Mouse (Mus musculus) heart, embryonic 10.5 days (tissue): Measurements from ENCODE around the gene AI854703. TPM values are rescaled to one million over a fixed set of nuclear protein-coding genes. Genes with fewer than 3 reads are reported as not detected.

Experiments used
- DNase-seq: peaks from one replicate; pipeline ENCODE4 v3.0.0-alpha.2; 2017; ENCODE audit warnings: low spot score
- H3K27ac ChIP-seq: fragments of 300-500 bp; sonication (generic); 2 replicates; pipeline ENCODE4 v1.5.1; 2016; ENCODE audit warnings: mild to moderate bottlenecking
- H3K27me3 ChIP-seq: fragments of 300-500 bp; sonication (generic); 2 replicates; pipeline ENCODE4 v1.6.1; 2016; ENCODE audit warnings: mild to moderate bottlenecking; ENCODE audit not compliant: poor library complexity, insufficient read depth, severe bottlenecking
- H3K36me3 ChIP-seq: fragments of 300-500 bp; sonication (generic); 2 replicates; pipeline ENCODE4 v1.6.1; 2016; ENCODE audit warnings: mild to moderate bottlenecking, moderate library complexity
- H3K4me1 ChIP-seq: fragments of 300-500 bp; sonication (generic); 2 replicates; pipeline ENCODE4 v1.6.1; 2016; ENCODE audit warnings: mild to moderate bottlenecking
- H3K4me3 ChIP-seq: fragments of 300-500 bp; sonication (generic); 2 replicates; pipeline ENCODE4 v1.5.1; 2016; ENCODE audit warnings: mild to moderate bottlenecking, moderate library complexity
- H3K9me3 ChIP-seq: fragments of 300-500 bp; sonication (generic); 2 replicates; pipeline ENCODE4 v1.6.1; 2016; ENCODE audit warnings: mild to moderate bottlenecking, moderate library complexity
- WGBS: fragments of 180-500 bp; shearing (Covaris S2); methylation state at CpG from one replicate; pipeline ENCODE4 v1.1.7; 2016; 5-methylcytosine and 5-hydroxymethylcytosine counted together
- polyA plus RNA-seq: library from polyadenylated mRNA; unstranded; fragments of >200 nt; fragmentation: Nextera tagmentation; extraction: Ambion mirVana; gene quantifications from 2 replicates; pipeline ENCODE4 v1.2.1, GENCODE M21; 2016

AI854703 gene
- polyA plus RNA-seq, 1 experiment from 2014 or later, result 0.90 TPM

DNA sequence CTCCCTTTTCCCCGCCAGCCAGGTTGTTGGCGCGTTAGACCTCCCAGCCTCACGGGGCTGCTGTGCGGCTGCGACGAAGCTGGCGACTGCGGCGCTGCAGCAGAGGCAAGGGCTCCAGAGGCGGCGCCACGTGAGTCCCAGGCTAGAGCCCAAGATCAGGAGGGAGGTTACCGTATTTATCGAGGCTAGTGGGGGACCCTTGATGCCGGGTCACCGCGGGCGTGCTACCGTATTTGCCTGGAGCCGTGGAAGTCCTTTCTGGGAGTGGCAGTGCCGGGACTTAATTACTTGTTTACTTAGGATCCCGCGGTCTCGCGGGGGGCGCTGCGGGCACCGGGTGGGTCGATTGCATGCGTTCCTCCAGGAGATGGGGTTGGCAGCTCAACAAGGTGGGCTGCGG lies 420 bp downstream of the AI854703 start:
- WGBS, result under 1% methylated on average over 32 of the region's 32 CpGs
- H3K27me3 ChIP-seq, result peaks cover 63% of the 10 kb centered on the region

GRCm38 (mm10) chr6:48627511-48627924 lies 954 bp downstream of the AI854703 start:
- Histone ChIP-seq H3K4me1 (peaks cover 26% of the 10 kb centered on the region), H3K36me3 (no peaks in the 10 kb centered on the region), H3K27me3 (peaks cover 67% of the 10 kb centered on the region), H3K9me3 (no peaks in the 10 kb centered on the region), H3K27ac (peak overlapping the region; percentile 73), H3K4me3 (peak overlapping the region; percentile 67)
- no peak for DNase-seq
- WGBS, result 9% methylated on average over 7 of the region's 7 CpGs

More for the DNA sequence above, 420 bp downstream of the AI854703 start:
- Histone ChIP-seq H3K9me3 (no peaks in the 10 kb centered on the region), H3K4me3 (peak overlapping the region; percentile 67), H3K4me1 (peaks cover 26% of the 10 kb centered on the region), H3K27ac (peak overlapping the region; percentile 73), H3K36me3 (0 out of 2 replicates have a peak, but pooled peaks cover under 1% of the 10 kb centered on the region)
- no peak for DNase-seq

DNA sequence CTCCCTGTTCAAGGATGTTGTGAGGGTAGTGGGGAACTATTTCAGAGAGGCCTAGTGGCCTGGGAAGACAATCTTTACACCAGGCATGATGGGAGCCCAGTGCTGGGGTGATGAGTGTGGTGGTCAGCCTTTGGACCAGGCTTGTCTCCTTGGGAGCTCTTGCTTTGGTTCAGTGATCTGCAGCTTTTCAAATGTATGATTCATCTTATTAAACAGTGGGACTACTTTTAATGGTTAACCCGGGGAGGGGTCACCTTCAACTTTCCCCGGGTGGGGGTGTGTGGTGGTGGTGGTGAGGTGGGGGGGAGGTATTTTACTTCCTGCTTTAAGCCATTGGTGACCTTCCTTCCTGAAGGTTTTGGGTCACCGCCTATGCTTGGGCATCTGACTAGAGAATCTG lies 1.8 kb downstream of the AI854703 start:
- Histone ChIP-seq H3K36me3 (no peaks in the 10 kb centered on the region), H3K4me1 (peaks cover 26% of the 10 kb centered on the region), H3K9me3 (no peaks in the 10 kb centered on the region), H3K4me3 (no peak overlapping the region), H3K27ac (0 out of 2 replicates have a peak overlapping the region, but pooled peaks have one; percentile 81), H3K27me3 (peaks cover 75% of the 10 kb centered on the region)
- DNase-seq, result no peak
- WGBS, result 79% methylated on average over 3 of the region's 3 CpGs

DNA sequence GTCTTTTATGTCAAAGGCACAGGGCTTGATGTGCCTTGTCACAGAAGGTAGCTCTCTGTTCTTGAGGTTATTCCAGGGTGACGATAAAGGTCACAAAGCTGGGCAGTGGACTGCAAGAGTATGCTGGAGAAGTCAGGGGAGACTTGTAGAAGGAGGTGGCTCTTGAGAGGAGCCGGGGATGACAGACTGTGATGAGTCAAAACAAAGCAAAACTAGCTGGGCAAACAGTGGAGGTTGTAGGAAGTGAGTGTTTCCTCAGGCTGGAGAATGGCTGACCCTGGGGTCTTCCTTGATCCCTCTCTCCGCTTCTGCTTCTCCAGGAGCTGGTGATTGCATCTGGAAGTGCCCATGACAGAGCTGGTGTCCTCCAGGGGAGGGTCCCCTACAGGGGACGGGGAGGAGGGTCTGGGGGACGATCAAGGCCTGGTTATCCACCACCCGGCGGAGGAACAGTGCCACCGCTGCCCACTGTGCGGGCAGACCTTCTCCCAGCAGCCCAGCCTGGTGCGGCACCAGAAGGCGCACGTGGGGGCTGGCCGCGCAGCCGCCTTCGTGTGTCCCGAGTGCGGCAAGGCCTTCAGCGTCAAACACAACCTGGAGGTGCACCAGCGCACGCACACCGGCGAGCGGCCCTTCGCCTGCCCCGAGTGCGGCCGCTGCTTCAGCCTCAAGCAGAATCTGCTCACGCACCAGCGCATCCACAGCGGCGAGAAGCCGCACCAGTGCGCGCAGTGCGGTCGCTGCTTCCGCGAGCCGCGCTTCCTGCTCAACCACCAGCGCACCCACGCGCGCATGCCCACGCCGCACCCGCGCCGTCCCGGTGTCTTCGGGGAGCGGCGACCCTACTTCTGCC lies 2.5 kb downstream of the AI854703 start:
- peaks cover 75% of the 10 kb centered on the region for H3K27me3 ChIP-seq
- 9% methylated on average over 54 of the region's 54 CpGs for WGBS
- peak overlapping the region; percentile 81 for H3K27ac ChIP-seq
- DNase-seq, result no peak
- H3K4me1 ChIP-seq, result peaks cover 26% of the 10 kb centered on the region
- peak overlapping the region; percentile 63 for H3K4me3 ChIP-seq
- H3K36me3 ChIP-seq, result no peaks in the 10 kb centered on the region
- H3K9me3 ChIP-seq, result no peaks in the 10 kb centered on the region

DNA sequence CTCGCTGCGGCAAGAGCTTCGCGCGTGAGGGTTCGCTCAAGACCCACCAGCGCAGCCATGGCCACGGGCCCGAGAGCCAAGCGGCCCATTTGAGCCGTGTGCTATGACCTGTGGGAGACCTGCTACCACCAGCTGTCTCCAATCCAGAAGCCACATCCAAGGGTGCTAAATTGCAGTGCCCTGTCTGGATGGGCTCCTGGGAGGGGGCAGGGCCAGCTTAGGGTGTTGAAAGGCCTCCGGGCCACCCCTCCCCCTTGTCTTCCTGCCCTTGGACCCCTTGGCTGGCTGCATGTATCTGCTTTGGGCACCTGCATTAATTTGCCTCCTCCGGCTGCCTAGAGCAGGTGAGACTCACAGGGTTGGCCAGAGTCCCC lies 3.1 kb downstream of the AI854703 start:
- Histone ChIP-seq H3K9me3 (no peaks in the 10 kb centered on the region), H3K4me1 (peaks cover 26% of the 10 kb centered on the region), H3K36me3 (no peaks in the 10 kb centered on the region), H3K27me3 (peaks cover 71% of the 10 kb centered on the region), H3K27ac (peak overlapping the region; percentile 81), H3K4me3 (peak overlapping the region; percentile 63)
- no peak for DNase-seq
- 6% methylated on average over 13 of the region's 13 CpGs for WGBS

- no peak overlapping the region for H3K4me3 ChIP-seq
- H3K4me1 ChIP-seq, result peaks cover 26% of the 10 kb centered on the region
- H3K9me3 ChIP-seq, result no peaks in the 10 kb centered on the region
- no peak overlapping the region for H3K27ac ChIP-seq
- H3K27me3 ChIP-seq, result peaks cover 62% of the 10 kb centered on the region
- DNase-seq, result no peak
- H3K36me3 ChIP-seq, result no peaks in the 10 kb centered on the region
- WGBS, result 86% methylated on average over 8 of the region's 8 CpGs
Measured at GRCm38 (mm10) chr6:48630831-48631230, 4.3 kb downstream of the AI854703 start.

GRCm38 (mm10) chr6:48635105-48635504 lies 8.5 kb downstream of the AI854703 start:
- H3K4me3 ChIP-seq, result no peak overlapping the region
- no peaks in the 10 kb centered on the region for H3K36me3 ChIP-seq
- peaks cover 10% of the 10 kb centered on the region for H3K4me1 ChIP-seq
- DNase-seq, result no peak
- H3K9me3 ChIP-seq, result no peaks in the 10 kb centered on the region
- no peak overlapping the region for H3K27ac ChIP-seq
- H3K27me3 ChIP-seq, result peaks cover 30% of the 10 kb centered on the region
- WGBS, result 75% methylated on average over 2 of the region's 2 CpGs

DNA sequence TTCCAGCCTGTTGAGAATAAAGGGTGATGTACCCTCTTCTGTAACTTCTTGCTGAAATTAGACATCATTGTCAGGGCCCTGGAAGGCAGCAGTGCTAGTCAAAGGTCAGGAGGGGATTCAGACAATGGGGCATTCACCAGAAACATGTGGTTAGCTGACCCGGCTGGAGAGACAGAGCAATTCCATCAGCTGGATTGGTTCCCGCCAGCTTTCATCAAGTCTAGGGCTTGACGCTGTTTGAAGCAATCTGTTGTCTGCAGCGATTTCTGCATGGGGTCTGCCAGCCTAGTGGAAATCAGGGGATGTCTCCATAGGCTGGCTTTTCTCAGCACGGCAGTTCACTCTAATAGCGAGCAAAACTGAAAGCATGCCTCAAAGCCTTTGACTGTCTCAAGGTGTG lies 10.0 kb downstream of the AI854703 start:
- Histone ChIP-seq H3K9me3 (no peaks in the 10 kb centered on the region), H3K4me1 (peaks cover 10% of the 10 kb centered on the region), H3K4me3 (no peak overlapping the region), H3K27ac (no peak overlapping the region), H3K36me3 (no peaks in the 10 kb centered on the region), H3K27me3 (peaks cover 17% of the 10 kb centered on the region; the same call in 1 of the 2 replicates)
- DNase-seq, result no peak
- WGBS, result 37% methylated on average over 6 of the region's 6 CpGs

DNA sequence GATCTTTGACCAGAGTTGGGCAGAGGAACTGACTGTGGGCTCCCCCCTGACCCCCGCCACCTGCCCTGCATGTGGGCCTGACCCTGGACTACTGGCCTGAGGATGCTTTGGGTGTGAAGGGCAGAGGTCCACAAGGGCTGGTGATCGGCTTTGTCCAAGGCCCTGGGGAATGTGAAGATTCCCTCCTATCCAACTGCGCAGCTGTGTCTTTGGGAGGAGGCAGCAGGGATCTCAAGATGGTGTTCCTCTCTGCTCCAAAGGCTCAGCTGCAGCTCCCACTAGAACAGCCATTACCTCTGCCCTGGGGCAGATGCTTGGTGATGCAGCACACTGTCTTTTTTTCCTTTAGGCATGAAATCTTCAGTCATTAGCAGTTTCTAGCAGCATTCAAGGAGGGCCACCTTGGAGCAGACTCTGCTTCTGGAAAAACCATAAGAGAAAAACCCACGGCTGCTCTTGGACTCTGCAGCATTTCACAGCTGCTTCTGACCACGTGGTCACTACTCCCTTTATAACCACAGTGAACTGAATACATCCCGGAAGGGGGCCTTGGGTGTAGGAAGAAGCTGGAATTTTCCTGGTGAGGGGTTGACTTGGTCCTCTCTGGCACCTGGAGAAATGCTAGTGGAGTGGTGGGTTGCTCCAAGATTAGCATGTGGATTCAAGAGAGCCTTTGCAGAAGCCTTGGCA lies 11.4 kb downstream of the AI854703 start:
- 67% methylated on average over 6 of the region's 6 CpGs for WGBS
- Histone ChIP-seq H3K4me3 (no peak overlapping the region), H3K27me3 (peaks cover 3% of the 10 kb centered on the region; the same call in 1 of the 2 replicates), H3K4me1 (peaks cover 10% of the 10 kb centered on the region), H3K9me3 (no peaks in the 10 kb centered on the region), H3K27ac (no peak overlapping the region), H3K36me3 (no peaks in the 10 kb centered on the region)
- no peak for DNase-seq

DNA sequence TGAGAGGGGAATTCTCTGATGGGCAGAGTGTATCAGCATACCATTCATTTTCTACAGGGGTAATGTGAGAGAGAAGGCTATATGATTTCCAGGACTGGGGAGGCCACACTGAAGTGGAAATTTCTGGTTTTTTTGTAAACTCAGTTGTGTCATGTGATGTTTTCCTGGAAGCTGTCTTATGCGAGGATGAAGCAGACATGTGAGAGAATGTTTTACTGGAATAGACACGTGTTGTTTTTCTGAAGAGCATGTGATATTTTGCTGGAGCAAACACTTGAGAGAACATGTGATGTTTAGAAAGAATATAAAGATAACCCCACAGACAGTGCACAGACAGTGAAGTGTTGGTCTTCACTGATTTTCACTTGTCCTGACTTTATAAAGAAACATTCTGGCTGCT lies 12.0 kb downstream of the AI854703 start:
- H3K4me3 ChIP-seq, result no peak overlapping the region
- no peaks in the 10 kb centered on the region for H3K9me3 ChIP-seq
- H3K27ac ChIP-seq, result no peak overlapping the region
- H3K4me1 ChIP-seq, result peaks cover 10% of the 10 kb centered on the region
- 72% methylated on average over 2 of the region's 2 CpGs for WGBS
- no peak for DNase-seq
- H3K36me3 ChIP-seq, result no peaks in the 10 kb centered on the region
- H3K27me3 ChIP-seq, result no peaks in the 10 kb centered on the region

DNA sequence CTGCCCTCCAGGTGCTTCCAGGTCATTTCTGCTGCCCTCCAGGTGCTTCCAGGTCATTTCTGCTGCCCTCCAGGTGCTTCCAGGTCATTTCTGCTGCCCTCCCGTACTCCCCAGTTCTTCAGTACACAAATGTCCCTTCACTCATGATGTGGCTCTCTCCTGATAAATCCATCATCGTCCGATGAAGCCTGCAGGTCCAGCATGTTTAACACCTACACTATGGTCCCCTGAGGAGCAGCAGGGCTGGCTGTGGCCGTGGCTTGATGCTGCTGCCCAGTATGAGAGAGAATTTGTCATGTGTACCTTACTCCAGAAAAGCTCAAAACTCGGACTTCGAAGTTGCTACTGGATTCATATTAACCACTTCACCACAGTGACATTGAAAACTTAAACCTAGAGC lies 14.8 kb downstream of the AI854703 start:
- peak; percentile 68 for DNase-seq

GRCm38 (mm10) chr6:48642764-48643292 lies 16.3 kb downstream of the AI854703 start:
- DNase-seq, result no peak
- no peaks in the 10 kb centered on the region for H3K36me3 ChIP-seq
- no peak overlapping the region for H3K4me3 ChIP-seq
- no peak overlapping the region for H3K27ac ChIP-seq
- no peaks in the 10 kb centered on the region for H3K4me1 ChIP-seq
- 20% methylated on average over 4 of the region's 4 CpGs for WGBS
- H3K27me3 ChIP-seq, result no peaks in the 10 kb centered on the region
- no peaks in the 10 kb centered on the region for H3K9me3 ChIP-seq

More for the DNA sequence above, 14.8 kb downstream of the AI854703 start:
- WGBS, result 72% methylated on average over 6 of the region's 6 CpGs
- Histone ChIP-seq H3K36me3 (no peaks in the 10 kb centered on the region), H3K4me1 (peaks cover 9% of the 10 kb centered on the region), H3K9me3 (no peaks in the 10 kb centered on the region), H3K27ac (no peak overlapping the region), H3K4me3 (no peak overlapping the region), H3K27me3 (no peaks in the 10 kb centered on the region)
